Mouse (Mus musculus): ENCODE measurements at regions not wholly inside any gene's neighbourhood (a gene's known extent, or its start where the extent isn't known, plus 50 kb on each side); places are given as distances from the start of the nearest gene placed in this dataset.

DNA sequence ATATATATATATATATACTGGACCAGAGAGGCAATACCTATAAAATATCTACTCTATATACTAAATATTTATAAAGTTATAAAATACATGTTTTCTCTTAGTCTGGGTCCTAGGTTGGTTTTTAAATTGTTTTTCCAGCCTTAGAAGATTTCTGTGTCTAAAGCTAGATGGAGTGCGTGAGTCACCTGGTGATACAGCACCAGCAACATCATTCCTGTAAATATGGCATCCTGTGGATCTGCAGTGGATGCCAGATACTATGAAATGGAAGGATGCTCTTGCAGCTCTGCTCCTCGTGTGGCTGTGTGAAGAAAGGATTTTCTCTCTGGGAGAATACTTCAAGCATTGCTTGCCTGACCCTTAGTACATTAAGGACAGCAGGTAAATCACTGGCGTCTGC, 761.2 kb downstream of the Adgrl2 start:
- H3K36me3 ChIP-seq (ENCODE audit: control insufficient read depth, insufficient read depth), result no peaks in the 10 kb centered on the region
- H3K79me3 ChIP-seq (ENCODE audit: low read depth), result no peaks in the 10 kb centered on the region
- H3ac ChIP-seq (ENCODE audit: control insufficient read depth, insufficient read length, low read depth), result no peak overlapping the region
- TF ChIP-seq FOSL1 (IDR thresholded peaks at IDR 0.05; ENCODE audit: insufficient read depth, low read length, poor library complexity, severe bottlenecking) (no peak), CTCF (IDR thresholded peaks at IDR 0.05; ENCODE audit: control insufficient read depth, insufficient read depth, insufficient read length) (no peak), CEBPB (IDR thresholded peaks at IDR 0.05; ENCODE audit: low read depth) (no peak)
- no peak overlapping the region for H3K4me3 ChIP-seq (ENCODE audit: insufficient read depth, poor library complexity, severe bottlenecking)
- no peaks in the 10 kb centered on the region for H3K27me3 ChIP-seq (ENCODE audit: control insufficient read depth, insufficient read depth, insufficient read length)
- H3K79me2 ChIP-seq (ENCODE audit: control insufficient read depth, insufficient read depth), result no peaks in the 10 kb centered on the region

DNA sequence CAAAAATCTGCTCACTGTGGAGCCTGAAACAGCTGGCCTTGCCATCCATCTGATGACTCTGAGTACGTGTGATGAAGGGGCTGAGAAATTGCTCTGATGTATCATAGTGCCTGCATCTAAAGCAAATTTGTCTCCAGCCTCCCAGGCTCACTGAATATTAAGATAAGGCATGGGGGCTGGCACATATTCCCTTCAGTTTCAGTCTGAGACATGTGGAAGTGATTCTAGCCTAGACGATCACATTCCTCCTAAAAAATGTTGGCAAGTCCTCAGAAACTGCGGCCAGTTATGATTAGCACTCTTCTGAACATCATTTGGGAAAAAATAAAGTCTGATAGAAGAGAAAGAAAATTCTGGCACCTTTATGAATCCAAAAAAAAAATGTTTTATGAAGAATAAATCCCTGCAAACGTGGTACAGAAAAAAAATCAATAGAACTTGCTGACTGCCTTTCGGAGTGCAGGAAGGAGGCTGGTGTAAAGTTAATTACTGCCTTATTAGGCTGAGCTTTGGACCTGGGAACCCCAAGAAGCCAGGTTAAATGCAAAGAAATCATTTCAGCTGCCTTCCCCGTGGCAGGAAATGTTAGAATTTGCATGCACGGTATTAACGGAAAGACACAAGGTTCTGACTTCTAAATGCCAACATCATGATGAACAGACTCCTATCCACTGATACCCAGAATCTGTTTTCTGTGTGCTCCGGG, 762.2 kb downstream of the Adgrl2 start:
- Histone ChIP-seq H3K4me3 (ENCODE audit: insufficient read depth, poor library complexity, severe bottlenecking) (no peak overlapping the region), H3ac (ENCODE audit: control insufficient read depth, insufficient read length, low read depth) (no peak overlapping the region), H3K79me2 (ENCODE audit: control insufficient read depth, insufficient read depth) (no peaks in the 10 kb centered on the region), H3K36me3 (ENCODE audit: control insufficient read depth, insufficient read depth) (no peaks in the 10 kb centered on the region), H3K79me3 (ENCODE audit: low read depth) (no peaks in the 10 kb centered on the region), H3K27me3 (ENCODE audit: control insufficient read depth, insufficient read depth, insufficient read length) (no peaks in the 10 kb centered on the region)
- TF ChIP-seq MAX (IDR thresholded peaks at IDR 0.05), result no peak
- TF ChIP-seq MYOG (IDR thresholded peaks at IDR 0.05; ENCODE audit: control insufficient read depth, extremely low read depth, insufficient read length), result no peak
- TF ChIP-seq FOSL1 (IDR thresholded peaks at IDR 0.05; ENCODE audit: insufficient read depth, low read length, poor library complexity, severe bottlenecking), result no peak
- no peak for TF ChIP-seq MYOD1 (IDR thresholded peaks at IDR 0.05; ENCODE audit: control insufficient read depth, insufficient read length, low read depth)
- no peak for TF ChIP-seq CEBPB (IDR thresholded peaks at IDR 0.05; ENCODE audit: low read depth)
- no peak for TF ChIP-seq USF1 (IDR thresholded peaks at IDR 0.05; ENCODE audit: low read depth)
- TF ChIP-seq CTCF (IDR thresholded peaks at IDR 0.05; ENCODE audit: control insufficient read depth, insufficient read depth, insufficient read length), result no peak

DNA sequence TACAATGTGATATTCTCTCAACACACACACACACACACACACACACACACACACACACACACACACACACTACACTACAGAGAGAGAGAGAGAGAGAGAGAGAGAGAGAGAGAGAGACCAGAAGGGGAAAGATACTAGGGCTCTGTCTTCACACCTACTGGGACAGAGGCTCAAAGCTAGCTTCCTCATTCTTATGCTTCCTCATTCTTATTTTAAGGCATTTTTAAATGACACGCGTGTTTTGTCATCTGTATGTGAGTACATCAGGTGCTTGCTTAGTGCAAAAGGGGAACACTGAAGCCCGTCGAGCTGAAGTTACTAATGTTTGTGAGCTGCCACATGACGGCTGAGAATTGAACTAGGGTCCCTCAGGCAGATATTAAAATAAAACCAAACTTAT, 769.5 kb downstream of the Adgrl2 start:
- no peak for TF ChIP-seq MYOG (IDR thresholded peaks at IDR 0.05; ENCODE audit: control insufficient read depth, extremely low read depth, insufficient read length)
- TF ChIP-seq FOSL1 (IDR thresholded peaks at IDR 0.05; ENCODE audit: insufficient read depth, low read length, poor library complexity, severe bottlenecking), result no peak
- no peak for TF ChIP-seq MAX (IDR thresholded peaks at IDR 0.05)
- TF ChIP-seq MYOD1 (IDR thresholded peaks at IDR 0.05; ENCODE audit: control insufficient read depth, insufficient read length, low read depth), result no peak
- no peak for TF ChIP-seq USF1 (IDR thresholded peaks at IDR 0.05; ENCODE audit: low read depth)
- TF ChIP-seq CTCF (IDR thresholded peaks at IDR 0.05; ENCODE audit: control insufficient read depth, insufficient read depth, insufficient read length), result no peak
- TF ChIP-seq CEBPB (IDR thresholded peaks at IDR 0.05; ENCODE audit: low read depth), result no peak
- no peak overlapping the region for H3K4me3 ChIP-seq (ENCODE audit: insufficient read depth, poor library complexity, severe bottlenecking)
- no peaks in the 10 kb centered on the region for H3K79me3 ChIP-seq (ENCODE audit: low read depth)
- no peaks in the 10 kb centered on the region for H3K36me3 ChIP-seq (ENCODE audit: control insufficient read depth, insufficient read depth)
- H3K79me2 ChIP-seq (ENCODE audit: control insufficient read depth, insufficient read depth), result no peaks in the 10 kb centered on the region
- no peak overlapping the region for H3ac ChIP-seq (ENCODE audit: control insufficient read depth, insufficient read length, low read depth)
- no peaks in the 10 kb centered on the region for H3K27me3 ChIP-seq (ENCODE audit: control insufficient read depth, insufficient read depth, insufficient read length)

DNA sequence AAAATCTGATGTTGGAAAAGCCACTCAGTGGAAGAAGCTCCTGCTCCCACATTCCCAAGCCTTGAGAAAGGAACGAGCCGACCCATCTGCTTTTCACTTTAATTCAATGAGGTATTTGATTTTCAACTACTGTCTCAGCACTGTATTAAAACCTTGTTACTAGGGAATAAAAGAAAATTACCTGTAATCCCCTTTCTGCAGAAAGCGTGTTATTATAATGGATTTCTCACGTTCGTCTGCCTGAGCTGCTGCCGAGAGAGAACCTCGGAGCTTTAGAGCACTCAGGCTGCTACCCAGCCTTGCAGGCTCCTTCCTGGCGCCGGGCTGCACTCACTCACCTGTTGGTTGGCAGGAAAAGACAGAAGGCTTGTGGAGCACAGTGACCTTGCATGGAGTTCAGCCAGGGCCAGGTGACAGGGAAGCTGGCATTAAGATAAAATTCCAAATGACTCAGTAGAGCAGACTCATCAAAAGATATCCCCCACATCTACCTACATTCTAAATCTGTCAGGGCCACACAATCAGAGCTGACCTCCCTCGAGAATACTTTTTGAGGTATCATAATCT, 770.2 kb downstream of the Adgrl2 start:
- H3K36me3 ChIP-seq (ENCODE audit: control insufficient read depth, insufficient read depth), result no peaks in the 10 kb centered on the region
- no peak overlapping the region for H3K4me3 ChIP-seq (ENCODE audit: insufficient read depth, poor library complexity, severe bottlenecking)
- no peaks in the 10 kb centered on the region for H3K79me2 ChIP-seq (ENCODE audit: control insufficient read depth, insufficient read depth)
- no peak for TF ChIP-seq MYOD1 (IDR thresholded peaks at IDR 0.05; ENCODE audit: control insufficient read depth, insufficient read length, low read depth)
- no peak overlapping the region for H3ac ChIP-seq (ENCODE audit: control insufficient read depth, insufficient read length, low read depth)
- H3K79me3 ChIP-seq (ENCODE audit: low read depth), result no peaks in the 10 kb centered on the region
- H3K27me3 ChIP-seq (ENCODE audit: control insufficient read depth, insufficient read depth, insufficient read length), result no peaks in the 10 kb centered on the region

DNA sequence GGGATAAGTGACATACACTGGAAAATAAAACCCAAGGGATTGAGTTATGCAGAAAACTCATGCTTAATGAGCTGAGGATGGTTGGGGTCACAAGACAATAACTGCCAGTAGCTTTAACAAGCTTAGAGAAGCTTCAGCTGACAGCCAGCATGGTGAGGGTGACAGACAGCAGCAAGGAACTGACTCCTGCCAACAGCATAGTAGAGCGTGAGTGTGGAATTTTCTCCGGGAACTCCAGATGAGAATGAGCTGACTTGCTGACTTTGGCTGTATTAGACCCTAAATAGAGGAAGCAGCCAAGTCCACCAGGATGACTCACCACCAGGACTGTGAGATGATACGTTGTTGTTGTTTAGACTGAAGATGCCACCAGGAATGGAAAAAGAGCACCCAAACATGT, 788.2 kb downstream of the Adgrl2 start:
- H3K27me3 ChIP-seq (ENCODE audit: control insufficient read depth, insufficient read depth, insufficient read length), result no peaks in the 10 kb centered on the region
- no peak overlapping the region for H3K4me3 ChIP-seq (ENCODE audit: insufficient read depth, poor library complexity, severe bottlenecking)
- no peak overlapping the region for H3ac ChIP-seq (ENCODE audit: control insufficient read depth, insufficient read length, low read depth)
- no peaks in the 10 kb centered on the region for H3K36me3 ChIP-seq (ENCODE audit: control insufficient read depth, insufficient read depth)
- no peaks in the 10 kb centered on the region for H3K79me3 ChIP-seq (ENCODE audit: low read depth)
- no peak for TF ChIP-seq FOSL1 (IDR thresholded peaks at IDR 0.05; ENCODE audit: insufficient read depth, low read length, poor library complexity, severe bottlenecking)
- TF ChIP-seq USF1 (IDR thresholded peaks at IDR 0.05; ENCODE audit: low read depth), result no peak
- no peak for TF ChIP-seq MYOD1 (IDR thresholded peaks at IDR 0.05; ENCODE audit: control insufficient read depth, insufficient read length, low read depth)
- no peak for TF ChIP-seq MAX (IDR thresholded peaks at IDR 0.05)
- no peak for TF ChIP-seq CTCF (IDR thresholded peaks at IDR 0.05; ENCODE audit: control insufficient read depth, insufficient read depth, insufficient read length)
- TF ChIP-seq CEBPB (IDR thresholded peaks at IDR 0.05; ENCODE audit: low read depth), result no peak
- TF ChIP-seq MYOG (IDR thresholded peaks at IDR 0.05; ENCODE audit: control insufficient read depth, extremely low read depth, insufficient read length), result no peak
- H3K79me2 ChIP-seq (ENCODE audit: control insufficient read depth, insufficient read depth), result no peaks in the 10 kb centered on the region

DNA sequence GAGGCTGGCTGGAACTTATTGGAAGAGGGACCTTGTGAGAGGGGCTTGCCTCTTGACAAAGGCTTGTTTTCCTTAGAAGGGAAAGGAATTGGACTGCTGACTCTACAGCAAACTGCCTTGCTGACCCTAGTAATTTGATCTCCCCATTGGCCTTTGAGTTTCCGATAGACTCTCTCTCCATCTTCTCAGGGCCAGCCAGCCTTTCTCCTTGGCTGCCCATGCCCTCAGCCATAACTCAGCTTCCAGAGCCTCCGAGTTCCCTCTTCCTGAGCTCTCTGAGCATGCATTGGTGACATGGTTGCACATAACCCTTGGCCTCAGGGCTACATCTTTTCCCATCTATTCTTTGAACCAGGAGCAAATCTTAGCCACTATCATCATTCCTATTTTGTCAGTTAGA, 803.7 kb downstream of the Adgrl2 start:
- H3K4me3 ChIP-seq (ENCODE audit: insufficient read depth, poor library complexity, severe bottlenecking), result no peak overlapping the region
- H3K79me3 ChIP-seq (ENCODE audit: low read depth), result no peaks in the 10 kb centered on the region
- no peaks in the 10 kb centered on the region for H3K79me2 ChIP-seq (ENCODE audit: control insufficient read depth, insufficient read depth)
- no peak overlapping the region for H3ac ChIP-seq (ENCODE audit: control insufficient read depth, insufficient read length, low read depth)
- no peaks in the 10 kb centered on the region for H3K36me3 ChIP-seq (ENCODE audit: control insufficient read depth, insufficient read depth)
- no peaks in the 10 kb centered on the region for H3K27me3 ChIP-seq (ENCODE audit: control insufficient read depth, insufficient read depth, insufficient read length)
- TF ChIP-seq USF1 (IDR thresholded peaks at IDR 0.05; ENCODE audit: low read depth), result no peak
- TF ChIP-seq FOSL1 (IDR thresholded peaks at IDR 0.05; ENCODE audit: insufficient read depth, low read length, poor library complexity, severe bottlenecking), result no peak
- no peak for TF ChIP-seq MYOD1 (IDR thresholded peaks at IDR 0.05; ENCODE audit: control insufficient read depth, insufficient read length, low read depth)
- no peak for TF ChIP-seq MYOG (IDR thresholded peaks at IDR 0.05; ENCODE audit: control insufficient read depth, extremely low read depth, insufficient read length)
- no peak for TF ChIP-seq CTCF (IDR thresholded peaks at IDR 0.05; ENCODE audit: control insufficient read depth, insufficient read depth, insufficient read length)
- no peak for TF ChIP-seq CEBPB (IDR thresholded peaks at IDR 0.05; ENCODE audit: low read depth)
- no peak for TF ChIP-seq MAX (IDR thresholded peaks at IDR 0.05)
